Mouse (Mus musculus): ENCODE measurements around the gene Thy1. TPM values are rescaled to one million over a fixed set of nuclear protein-coding genes. Genes with fewer than 3 reads are reported as not detected.

Thy1 gene
- polyA plus RNA-seq, 1 experiment, result 36.1 TPM

DNA sequence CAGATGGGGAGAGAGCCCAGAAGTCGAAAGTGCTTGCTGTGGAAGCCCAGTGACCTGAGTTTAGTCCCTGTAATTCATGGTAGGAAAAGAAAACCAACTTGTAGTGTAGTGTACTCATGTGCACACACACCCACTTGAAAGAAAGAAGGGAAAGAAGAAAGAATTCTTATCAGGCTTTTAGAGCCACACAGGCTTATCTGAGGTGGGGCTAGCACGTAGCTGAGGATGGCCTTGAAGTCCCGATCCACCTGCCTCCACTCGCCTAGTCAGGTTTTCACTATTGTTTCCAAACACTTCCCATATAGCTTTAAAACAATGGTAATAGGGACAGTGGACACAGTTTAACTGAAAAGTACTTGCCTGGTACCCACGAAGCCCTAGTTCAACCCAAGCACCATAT lies 31.5 kb upstream of the Thy1 start:
- 58% methylated on average over 5 of the region's 5 CpGs for WGBS
- TF ChIP-seq POLR2A (IDR thresholded peaks at IDR 0.05; ENCODE audit: borderline replicate concordance, control insufficient read depth, low read depth, low read length) (no peak), CTCF (IDR thresholded peaks at IDR 0.05; ENCODE audit: control insufficient read depth, insufficient read depth, low read length) (no peak)
- H3K4me1 ChIP-seq (ENCODE audit: control insufficient read depth, insufficient read depth, low read length), result peaks cover 2% of the 10 kb centered on the region
- no peak overlapping the region for H3K4me3 ChIP-seq (replicated peaks; ENCODE audit: control insufficient read depth, low read depth, low read length)
- H3K27ac ChIP-seq (ENCODE audit: control insufficient read depth, insufficient read depth, low read depth, low read length, poor library complexity), result no peak overlapping the region

DNA sequence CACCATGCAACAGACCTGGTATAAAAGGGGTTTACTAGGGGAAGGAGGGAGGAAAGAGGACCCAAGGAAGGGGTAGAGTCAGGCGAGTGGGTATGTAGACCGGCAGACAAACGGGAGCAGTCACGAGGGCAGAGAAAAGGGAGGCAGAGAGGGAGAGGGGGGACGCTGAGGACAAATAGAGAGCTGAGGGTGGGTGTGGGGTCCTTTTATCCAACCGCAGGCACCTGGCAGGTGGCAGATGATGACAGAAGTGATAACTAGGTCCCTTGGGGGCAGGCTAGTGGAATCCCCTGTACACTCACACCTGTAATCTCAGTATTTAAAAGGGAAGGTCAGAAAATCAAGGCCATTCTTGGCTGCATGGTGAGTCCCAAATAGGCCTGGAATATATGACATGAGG lies 31.0 kb upstream of the Thy1 start:
- H3K27ac ChIP-seq (ENCODE audit: control insufficient read depth, insufficient read depth, low read depth, low read length, poor library complexity), result no peak overlapping the region
- 70% methylated on average over 6 of the region's 6 CpGs for whole genome bisulfite sequencing
- H3K4me1 ChIP-seq (ENCODE audit: control insufficient read depth, insufficient read depth, low read length), result peaks cover 2% of the 10 kb centered on the region
- TF ChIP-seq POLR2A (IDR thresholded peaks at IDR 0.05; ENCODE audit: borderline replicate concordance, control insufficient read depth, low read depth, low read length), result no peak
- TF ChIP-seq CTCF (IDR thresholded peaks at IDR 0.05; ENCODE audit: control insufficient read depth, insufficient read depth, low read length), result no peak
- H3K4me3 ChIP-seq (replicated peaks; ENCODE audit: control insufficient read depth, low read depth, low read length), result no peak overlapping the region

DNA sequence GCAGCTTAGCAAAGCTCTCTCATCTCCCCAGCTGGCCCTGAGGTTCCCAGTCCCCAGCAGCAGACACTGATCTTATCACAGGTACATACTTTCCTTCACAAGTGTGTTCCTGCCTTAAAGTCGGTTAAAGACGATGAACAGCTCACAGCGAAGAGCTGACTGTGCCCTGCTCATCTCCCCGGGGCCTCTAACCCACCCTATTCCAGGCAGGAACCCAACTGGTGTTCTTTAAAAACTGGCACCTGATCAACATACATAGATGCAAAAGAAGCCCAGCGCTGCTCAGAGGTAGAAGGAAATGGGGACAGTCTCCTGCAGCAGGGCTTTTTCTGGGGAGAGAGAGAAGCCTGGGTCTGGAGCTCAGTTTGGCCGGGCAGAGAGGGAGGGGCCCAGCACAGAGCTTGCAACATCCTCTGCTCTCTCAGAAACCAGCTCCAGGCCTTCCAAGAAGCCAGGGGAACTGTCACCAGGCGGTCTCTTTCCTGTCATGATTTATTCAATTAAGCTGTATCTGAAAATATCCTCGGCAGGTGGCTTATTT lies 30.4 kb upstream of the Thy1 start:
- Histone ChIP-seq H3K4me1 (ENCODE audit: control insufficient read depth, insufficient read depth, low read length) (peaks cover 2% of the 10 kb centered on the region), H3K27ac (ENCODE audit: control insufficient read depth, insufficient read depth, low read depth, low read length, poor library complexity) (no peak overlapping the region), H3K4me3 (replicated peaks; ENCODE audit: control insufficient read depth, low read depth, low read length) (no peak overlapping the region)
- TF ChIP-seq POLR2A (IDR thresholded peaks at IDR 0.05; ENCODE audit: borderline replicate concordance, control insufficient read depth, low read depth, low read length) (no peak), CTCF (IDR thresholded peaks at IDR 0.05; ENCODE audit: control insufficient read depth, insufficient read depth, low read length) (no peak)
- WGBS, result 7% methylated on average over 8 of the region's 8 CpGs

DNA sequence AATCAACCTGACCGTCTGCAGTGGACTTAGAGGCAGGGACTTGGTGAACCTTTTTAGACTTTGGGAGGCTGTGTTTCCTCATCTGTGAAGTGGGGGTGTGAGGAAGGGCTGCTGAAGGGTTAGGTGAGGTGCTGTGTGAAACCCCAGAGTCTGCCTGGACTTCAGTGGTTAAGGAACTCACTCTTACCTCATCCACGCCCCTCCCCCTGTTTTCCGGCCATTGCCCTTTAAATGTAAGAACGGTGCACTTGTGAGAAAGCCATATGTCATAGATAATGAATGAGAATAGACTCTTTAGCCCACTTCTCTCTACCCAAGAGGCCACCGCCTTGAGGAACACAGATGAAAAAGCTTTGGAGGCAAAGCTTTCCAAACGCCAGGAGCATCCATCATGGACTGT lies 29.4 kb upstream of the Thy1 start:
- Histone ChIP-seq H3K4me3 (replicated peaks; ENCODE audit: control insufficient read depth, low read depth, low read length) (no peak overlapping the region), H3K27ac (ENCODE audit: control insufficient read depth, insufficient read depth, low read depth, low read length, poor library complexity) (no peak overlapping the region), H3K4me1 (ENCODE audit: control insufficient read depth, insufficient read depth, low read length) (peaks cover 2% of the 10 kb centered on the region)
- TF ChIP-seq POLR2A (IDR thresholded peaks at IDR 0.05; ENCODE audit: borderline replicate concordance, control insufficient read depth, low read depth, low read length) (no peak), CTCF (IDR thresholded peaks at IDR 0.05; ENCODE audit: control insufficient read depth, insufficient read depth, low read length) (no peak)
- 25% methylated on average over 6 of the region's 6 CpGs for WGBS

DNA sequence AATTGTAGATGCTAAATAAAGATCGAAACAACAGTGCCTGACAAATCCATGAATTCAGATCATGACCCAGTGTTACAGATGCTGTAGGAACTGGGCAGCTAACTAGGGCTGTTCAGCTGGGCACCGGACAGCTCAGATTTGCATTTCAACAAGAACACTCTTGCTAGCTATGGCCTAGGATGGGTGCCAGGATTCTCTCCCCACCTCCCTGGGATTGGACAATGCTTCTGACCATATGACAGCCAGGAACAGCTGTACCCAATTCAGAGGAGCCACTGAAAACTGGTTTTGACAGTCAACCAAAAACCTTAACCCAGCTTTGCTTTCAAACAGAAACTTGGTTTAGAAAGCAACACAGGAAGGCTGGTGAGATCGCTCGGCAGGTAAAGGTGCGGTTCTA lies 26.9 kb upstream of the Thy1 start:
- no peak overlapping the region for H3K4me3 ChIP-seq (replicated peaks; ENCODE audit: control insufficient read depth, low read depth, low read length)
- WGBS, result 84% methylated on average over 5 of the region's 5 CpGs
- no peak overlapping the region for H3K27ac ChIP-seq (ENCODE audit: control insufficient read depth, insufficient read depth, low read depth, low read length, poor library complexity)
- no peak for TF ChIP-seq POLR2A (IDR thresholded peaks at IDR 0.05; ENCODE audit: borderline replicate concordance, control insufficient read depth, low read depth, low read length)
- H3K4me1 ChIP-seq (ENCODE audit: control insufficient read depth, insufficient read depth, low read length), result peaks cover 2% of the 10 kb centered on the region

DNA sequence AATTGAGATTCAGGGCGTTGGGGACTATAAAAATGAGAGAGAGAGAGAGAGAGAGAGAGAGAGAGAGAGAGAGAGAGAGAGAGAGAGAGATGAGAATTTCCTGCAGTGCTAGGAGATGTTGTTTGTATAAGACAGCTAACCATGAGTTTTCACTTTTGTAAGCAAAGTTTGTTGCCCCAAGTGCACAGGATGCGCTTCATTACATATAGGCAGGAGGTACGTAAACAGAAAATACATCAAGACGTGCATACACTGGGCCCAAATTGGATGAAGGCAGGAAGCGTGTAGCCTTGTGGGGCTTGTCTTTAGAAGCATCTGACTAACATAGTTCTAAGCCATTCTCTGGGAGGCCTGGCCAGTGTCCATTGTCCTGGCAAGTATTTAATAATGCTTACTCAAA lies 25.3 kb upstream of the Thy1 start:
- no peak for TF ChIP-seq POLR2A (IDR thresholded peaks at IDR 0.05; ENCODE audit: borderline replicate concordance, control insufficient read depth, low read depth, low read length)
- TF ChIP-seq CTCF (IDR thresholded peaks at IDR 0.05; ENCODE audit: control insufficient read depth, insufficient read depth, low read length), result no peak
- H3K27ac ChIP-seq (ENCODE audit: control insufficient read depth, insufficient read depth, low read depth, low read length, poor library complexity), result no peak overlapping the region
- WGBS, result 80% methylated on average over 5 of the region's 5 CpGs
- no peak overlapping the region for H3K4me3 ChIP-seq (replicated peaks; ENCODE audit: control insufficient read depth, low read depth, low read length)
- H3K4me1 ChIP-seq (ENCODE audit: control insufficient read depth, insufficient read depth, low read length), result peaks cover 2% of the 10 kb centered on the region

DNA sequence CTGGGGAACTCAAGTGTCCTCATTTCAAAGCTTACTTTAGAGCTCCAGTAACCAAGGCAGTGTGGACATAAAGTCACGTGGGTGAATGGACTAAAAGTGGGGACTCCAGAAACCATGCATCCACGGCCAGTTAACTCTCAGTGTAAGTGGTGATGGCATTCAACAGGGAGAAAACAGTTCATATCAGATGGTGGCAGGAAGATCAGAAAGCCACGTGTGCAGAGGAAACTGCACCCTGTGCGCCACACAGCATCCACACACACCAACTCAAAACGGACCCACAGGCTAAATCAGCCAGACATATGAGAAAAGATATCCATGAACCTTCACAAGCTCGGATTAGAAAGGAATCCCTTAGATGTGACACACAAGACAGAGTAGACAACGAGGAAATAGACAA lies 23.2 kb upstream of the Thy1 start:
- no peak overlapping the region for H3K27ac ChIP-seq (ENCODE audit: control insufficient read depth, insufficient read depth, low read depth, low read length, poor library complexity)
- no peak overlapping the region for H3K4me3 ChIP-seq (replicated peaks; ENCODE audit: control insufficient read depth, low read depth, low read length)
- 43% methylated on average over 7 of the region's 7 CpGs for WGBS
- TF ChIP-seq POLR2A (IDR thresholded peaks at IDR 0.05; ENCODE audit: borderline replicate concordance, control insufficient read depth, low read depth, low read length) (no peak), CTCF (IDR thresholded peaks at IDR 0.05; ENCODE audit: control insufficient read depth, insufficient read depth, low read length) (no peak)
- H3K4me1 ChIP-seq (ENCODE audit: control insufficient read depth, insufficient read depth, low read length), result no peaks in the 10 kb centered on the region; the same call in 1 of the 2 replicates

DNA sequence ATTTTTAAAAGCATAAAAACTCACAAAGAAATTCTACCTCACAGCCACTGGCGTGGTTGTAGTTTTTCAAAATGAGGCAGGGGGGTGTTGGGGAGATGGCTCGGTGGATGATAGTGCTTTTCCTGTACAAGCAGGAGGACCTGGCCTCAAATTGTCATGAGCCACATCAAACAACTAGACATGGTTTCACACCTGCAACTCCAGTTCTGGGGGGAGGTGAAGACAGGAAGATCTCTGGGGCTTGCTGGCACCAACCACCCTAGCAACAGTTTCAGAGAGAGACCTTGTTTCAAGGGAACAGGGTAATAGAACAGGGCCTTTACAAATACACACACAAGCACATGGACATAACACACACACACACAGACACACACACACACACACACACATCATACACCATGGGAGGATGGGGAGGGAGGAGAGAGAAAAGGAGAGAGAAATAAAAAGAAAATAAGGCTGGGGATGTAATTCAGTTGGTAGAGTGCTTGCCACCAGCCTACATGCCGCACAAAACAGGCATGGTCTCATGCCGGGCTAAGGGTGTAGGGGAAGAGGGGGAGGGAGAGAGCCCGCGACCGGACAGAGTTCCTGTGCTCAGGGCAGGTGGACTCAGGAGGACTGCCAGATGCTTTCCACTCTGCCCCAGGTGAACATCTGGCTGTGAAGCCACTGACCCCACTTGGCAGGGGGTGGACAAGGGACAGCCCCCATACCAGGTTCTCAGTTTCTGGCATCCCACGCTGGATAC lies 20.9 kb upstream of the Thy1 start:
- Histone ChIP-seq H3K27ac (ENCODE audit: control insufficient read depth, insufficient read depth, low read depth, low read length, poor library complexity) (no peak overlapping the region), H3K4me3 (replicated peaks; ENCODE audit: control insufficient read depth, low read depth, low read length) (no peak overlapping the region), H3K4me1 (ENCODE audit: control insufficient read depth, insufficient read depth, low read length) (no peaks in the 10 kb centered on the region; the same call in 1 of the 2 replicates)
- TF ChIP-seq CTCF (IDR thresholded peaks at IDR 0.05; ENCODE audit: control insufficient read depth, insufficient read depth, low read length) (no peak), POLR2A (IDR thresholded peaks at IDR 0.05; ENCODE audit: borderline replicate concordance, control insufficient read depth, low read depth, low read length) (no peak)
- 74% methylated on average over 8 of the region's 8 CpGs for WGBS
